19 mouse cellular contexts compared by ENCODE assay signal in genomic region chr4:35308221-35308620, GRCm38 (mm10).
DNase-seq lines count a peak whose midpoint lies in the region; ATAC-seq and TF ChIP-seq lines count a peak whose summit lies in the region.
"Had no signal": no experiment of that assay in that cellular context is flagged by ENCODE, and none has a peak within 500 bp of the region (broad histone marks: within the 10 kb centered on the region; RNA-seq: fewer than 3 reads in every experiment).

No protein-coding gene starts in this region.

- no peaks in the 10 kb centered on the region for H3K27me3 ChIP-seq in liver, postnatal 0 days (ENCODE audit: insufficient read depth, low read length)
- no peaks in the 10 kb centered on the region for H3K27me3 ChIP-seq in liver, embryonic 11.5 days (replicated peaks; ENCODE audit: control insufficient read depth, insufficient read depth, low read length)
- no peaks in the 10 kb centered on the region for H3K27me3 ChIP-seq in kidney, embryonic 15.5 days
- H3K27me3 ChIP-seq: forebrain, embryonic 15.5 days; heart, embryonic 15.5 days; midbrain, embryonic 13.5 days had no signal

- no peak overlapping the region for H3K27ac ChIP-seq in liver, postnatal 0 days (ENCODE audit: low read depth)
- H3K27ac ChIP-seq in liver, embryonic 11.5 days (ENCODE audit: low read depth, low read length), result no peak overlapping the region
- H3K27ac ChIP-seq in kidney, embryonic 15.5 days, result no peak overlapping the region
- H3K27ac ChIP-seq: forebrain, embryonic 15.5 days; gastrocnemius, adult 2 months; heart, embryonic 15.5 days; kidney, postnatal 0 days; limb, embryonic 10.5 days; midbrain, embryonic 13.5 days had no signal

- no peaks in the 10 kb centered on the region for H3K9me3 ChIP-seq in liver, postnatal 0 days (ENCODE audit: low read length)
- H3K9me3 ChIP-seq in liver, embryonic 11.5 days (ENCODE audit: control insufficient read depth, low read length), result no peaks in the 10 kb centered on the region
- H3K9me3 ChIP-seq in kidney, embryonic 15.5 days (replicated peaks), result no peaks in the 10 kb centered on the region
- H3K9me3 ChIP-seq: forebrain, embryonic 15.5 days; heart, embryonic 15.5 days; limb, embryonic 10.5 days; midbrain, embryonic 13.5 days had no signal

- H3K4me1 ChIP-seq in liver, postnatal 0 days (ENCODE audit: insufficient read depth), result no peaks in the 10 kb centered on the region
- H3K4me1 ChIP-seq in liver, embryonic 11.5 days (replicated peaks; ENCODE audit: control insufficient read depth, insufficient read depth, low read length), result no peaks in the 10 kb centered on the region
- no peaks in the 10 kb centered on the region for H3K4me1 ChIP-seq in kidney, embryonic 15.5 days
- H3K4me1 ChIP-seq: heart, embryonic 15.5 days; limb, embryonic 10.5 days had no signal

- peak; percentile 29; the same call in 1 of the 2 replicates for TF ChIP-seq CTCF in liver, postnatal 0 days (IDR thresholded peaks at IDR 0.05; ENCODE audit: low read depth)

- peak; percentile 5 for DNase-seq in adrenal gland, postnatal 14 days
- no peak for DNase-seq in adrenal gland, postnatal 4 days (ENCODE audit: low spot score in 2 of 2)
- no peak for DNase-seq in liver, postnatal 0 days
- no peak for DNase-seq in liver, embryonic 11.5 days (ENCODE audit: low spot score)
- peak; percentile 8 for DNase-seq in brain, adult 2 months (ENCODE audit: low read depth, low spot score)
- DNase-seq in cerebellum, postnatal 25 days, result no peak
- DNase-seq: cerebellum, postnatal 10 days; gastrocnemius, adult 2 months; heart, adult 18-20 months; lung, postnatal 36 days; right cerebral cortex, postnatal 14 days; thymus, postnatal 25 days had no signal

- ATAC-seq in liver, postnatal 0 days, result no peak
- ATAC-seq in liver, embryonic 11.5 days (replicated peaks; ENCODE audit: low FRiP score), result no peak
- no peak for ATAC-seq in frontal cortex, adult (ENCODE audit: low TSS enrichment)
- no peak for ATAC-seq in kidney, embryonic 15.5 days (replicated peaks; ENCODE audit: low FRiP score)
- ATAC-seq: forebrain, embryonic 15.5 days; midbrain, embryonic 13.5 days had no signal

- 55% methylated on average over 5 of the region's 5 CpGs for WGBS in liver, postnatal 0 days (ENCODE audit: insufficient replicate concordance)
- WGBS in liver, embryonic 11.5 days, result 62% methylated on average over 5 of the region's 5 CpGs
- WGBS in kidney, embryonic 15.5 days, result 69% methylated on average over 5 of the region's 5 CpGs

- no peak overlapping the region for H3K4me3 ChIP-seq in liver, postnatal 0 days (ENCODE audit: low read depth, low read length)
- no peak overlapping the region for H3K4me3 ChIP-seq in liver, embryonic 11.5 days (ENCODE audit: low read depth, low read length)
- H3K4me3 ChIP-seq in kidney, embryonic 15.5 days (replicated peaks), result no peak overlapping the region
- H3K4me3 ChIP-seq: forebrain, embryonic 15.5 days; gastrocnemius, adult 2 months; heart, embryonic 15.5 days; limb, embryonic 10.5 days; midbrain, embryonic 13.5 days had no signal

- H3K9ac ChIP-seq in liver, postnatal 0 days (replicated peaks), result no peak overlapping the region
- no peak overlapping the region for H3K9ac ChIP-seq in liver, embryonic 11.5 days (ENCODE audit: low read depth, low read length)
- H3K9ac ChIP-seq in kidney, embryonic 15.5 days, result no peak overlapping the region
- H3K9ac ChIP-seq: forebrain, embryonic 15.5 days; heart, embryonic 15.5 days; midbrain, embryonic 13.5 days had no signal

- no peak for TF ChIP-seq EP300 in liver, postnatal 0 days (IDR thresholded peaks at IDR 0.05; ENCODE audit: low read depth)

- no peak overlapping the region for H3K4me2 ChIP-seq in liver, postnatal 0 days (ENCODE audit: low read depth, low read length)
- H3K4me2 ChIP-seq in liver, embryonic 11.5 days, result no peak overlapping the region
- no peak overlapping the region for H3K4me2 ChIP-seq in kidney, embryonic 15.5 days
- H3K4me2 ChIP-seq: forebrain, embryonic 15.5 days; heart, embryonic 15.5 days; midbrain, embryonic 13.5 days had no signal

- no peaks in the 10 kb centered on the region for H3K36me3 ChIP-seq in liver, postnatal 0 days (replicated peaks; ENCODE audit: insufficient read depth, low read length)
- no peaks in the 10 kb centered on the region for H3K36me3 ChIP-seq in liver, embryonic 11.5 days (ENCODE audit: control insufficient read depth, insufficient read depth, low read length)
- H3K36me3 ChIP-seq in kidney, embryonic 15.5 days, result no peaks in the 10 kb centered on the region
- H3K36me3 ChIP-seq: forebrain, embryonic 15.5 days; heart, embryonic 15.5 days; limb, embryonic 10.5 days; midbrain, embryonic 13.5 days had no signal

Comparison
In these comparisons a context has a peak if more than half of its experiments do, and no peak if none do; other contexts are left out.
1. DNase-seq: peak in adrenal gland, postnatal 14 days (single experiment) and brain, adult 2 months (single experiment); none in adrenal gland, postnatal 4 days (0 of 2), liver, postnatal 0 days (single experiment), liver, embryonic 11.5 days (single experiment) and cerebellum, postnatal 25 days (0 of 2).